Mouse (Mus musculus) hindbrain, embryonic 13.5 days (tissue): ENCODE measurements at regions not wholly inside any gene's neighbourhood (a gene's known extent, or its start where the extent isn't known, plus 50 kb on each side); places are given as distances from the start of the nearest gene placed in this dataset.

ENCODE experiments used
- ATAC-seq: fragments of 200-750 bp; cut with Nextera tagmentation; 2 replicates; pipeline ENCODE4 v1.8.0; 2017; ENCODE audit warnings: moderate TSS enrichment; ENCODE audit not compliant: low FRiP score
- H3K27ac ChIP-seq: fragments of 300-500 bp; sonication (generic); 2 replicates; pipeline ENCODE4 v1.5.1; 2015; ENCODE audit warnings: inconsistent platforms, mild to moderate bottlenecking, moderate library complexity
- H3K27me3 ChIP-seq: fragments of 300-500 bp; sonication (generic); 2 replicates; pipeline ENCODE4 v1.6.1; 2015; ENCODE audit warnings: mild to moderate bottlenecking, inconsistent platforms
- H3K36me3 ChIP-seq: fragments of 300-500 bp; sonication (generic); 2 replicates; pipeline ENCODE4 v1.6.1; 2015; ENCODE audit warnings: mild to moderate bottlenecking, inconsistent platforms
- H3K4me1 ChIP-seq: fragments of 300-500 bp; sonication (generic); replicated peaks from 2 replicates; pipeline ENCODE4 v1.6.1; 2015; ENCODE audit warnings: inconsistent platforms
- H3K4me2 ChIP-seq: fragments of 300-500 bp; sonication (generic); 2 replicates; pipeline ENCODE4 v1.6.1; 2015; ENCODE audit warnings: inconsistent platforms, mild to moderate bottlenecking, moderate library complexity
- H3K4me3 ChIP-seq: fragments of 300-500 bp; sonication (generic); 2 replicates; pipeline ENCODE4 v1.5.1; 2015; ENCODE audit warnings: mild to moderate bottlenecking, inconsistent platforms
- H3K9ac ChIP-seq: fragments of 300-500 bp; sonication (generic); 2 replicates; pipeline ENCODE4 v1.6.1; 2015; ENCODE audit warnings: mild to moderate bottlenecking, inconsistent platforms
- H3K9me3 ChIP-seq: fragments of 300-500 bp; sonication (generic); 2 replicates; pipeline ENCODE4 v1.6.1; 2016; ENCODE audit warnings: inconsistent platforms
- WGBS: fragments of 180-500 bp; shearing (Covaris S2); methylation state at CpG from one replicate; pipeline ENCODE4 v1.1.7; 2015; 5-methylcytosine and 5-hydroxymethylcytosine counted together

GRCm38 (mm10) chr4:84019500-84020255 is 494.3 kb downstream of the Ccdc171 start:
- no peaks in the 10 kb centered on the region for H3K36me3 ChIP-seq
- H3K4me1 ChIP-seq: no peaks in the 10 kb centered on the region; the same call in 1 of the 2 replicates
- 82% methylated on average over 14 of the region's 14 CpGs for WGBS
- H3K9ac ChIP-seq: no peak overlapping the region
- H3K9me3 ChIP-seq: no peaks in the 10 kb centered on the region
- no peak overlapping the region for H3K27ac ChIP-seq
- no peak for ATAC-seq
- 0 out of 2 replicates have a peak, but pooled peaks cover 2% of the 10 kb centered on the region for H3K27me3 ChIP-seq
- no peak overlapping the region for H3K4me2 ChIP-seq
- no peak overlapping the region for H3K4me3 ChIP-seq

GRCm38 (mm10) chr4:84020692-84021091 is 495.3 kb downstream of the Ccdc171 start:
- H3K36me3 ChIP-seq: no peaks in the 10 kb centered on the region
- H3K27me3 ChIP-seq: no peaks in the 10 kb centered on the region
- H3K9ac ChIP-seq: no peak overlapping the region
- no peak overlapping the region for H3K4me3 ChIP-seq
- ATAC-seq: no peak
- no peaks in the 10 kb centered on the region; the same call in 1 of the 2 replicates for H3K4me1 ChIP-seq
- no peaks in the 10 kb centered on the region for H3K9me3 ChIP-seq
- no peak overlapping the region for H3K27ac ChIP-seq
- no peak overlapping the region for H3K4me2 ChIP-seq
- 86% methylated on average over 1 of the region's 1 CpGs for WGBS

GRCm38 (mm10) chr4:84022323-84022722 is 497.0 kb downstream of the Ccdc171 start:
- 89% methylated on average over 7 of the region's 7 CpGs for WGBS
- H3K36me3 ChIP-seq: no peaks in the 10 kb centered on the region
- no peak overlapping the region for H3K27ac ChIP-seq
- H3K9me3 ChIP-seq: no peaks in the 10 kb centered on the region
- no peak overlapping the region for H3K4me2 ChIP-seq
- no peak overlapping the region for H3K4me3 ChIP-seq
- no peaks in the 10 kb centered on the region for H3K27me3 ChIP-seq
- ATAC-seq: no peak
- H3K9ac ChIP-seq: no peak overlapping the region
- H3K4me1 ChIP-seq: no peaks in the 10 kb centered on the region; the same call in 1 of the 2 replicates

- H3K9ac ChIP-seq: no peak overlapping the region
- 67% methylated on average over 8 of the region's 8 CpGs for WGBS
- no peak for ATAC-seq
- no peak overlapping the region for H3K4me3 ChIP-seq
- no peak overlapping the region for H3K4me2 ChIP-seq
- H3K9me3 ChIP-seq: no peaks in the 10 kb centered on the region
- H3K4me1 ChIP-seq: peaks cover 7% of the 10 kb centered on the region; the same call in 1 of the 2 replicates
- H3K27ac ChIP-seq: no peak overlapping the region
- H3K27me3 ChIP-seq: no peaks in the 10 kb centered on the region
- no peaks in the 10 kb centered on the region for H3K36me3 ChIP-seq
Measured at GRCm38 (mm10) chr4:84026144-84026543, 500.8 kb downstream of the Ccdc171 start.

- H3K4me1 ChIP-seq: peaks cover 12% of the 10 kb centered on the region
- no peaks in the 10 kb centered on the region for H3K36me3 ChIP-seq
- WGBS: 14% methylated on average over 5 of the region's 5 CpGs
- no peaks in the 10 kb centered on the region for H3K27me3 ChIP-seq
- no peak overlapping the region for H3K4me2 ChIP-seq
- no peak overlapping the region for H3K9ac ChIP-seq
- peak; percentile 68 for ATAC-seq
- no peaks in the 10 kb centered on the region for H3K9me3 ChIP-seq
- H3K4me3 ChIP-seq: no peak overlapping the region
- no peak overlapping the region for H3K27ac ChIP-seq
Measured at GRCm38 (mm10) chr4:84028120-84028519, 502.8 kb downstream of the Ccdc171 start.

- H3K4me3 ChIP-seq: no peak overlapping the region
- no peaks in the 10 kb centered on the region for H3K9me3 ChIP-seq
- no peak overlapping the region for H3K27ac ChIP-seq
- H3K4me1 ChIP-seq: peaks cover 12% of the 10 kb centered on the region
- no peak for ATAC-seq
- H3K27me3 ChIP-seq: no peaks in the 10 kb centered on the region
- WGBS: 91% methylated on average over 5 of the region's 5 CpGs
- no peaks in the 10 kb centered on the region for H3K36me3 ChIP-seq
- no peak overlapping the region for H3K4me2 ChIP-seq
- no peak overlapping the region for H3K9ac ChIP-seq
Measured at GRCm38 (mm10) chr4:84030916-84031315, 505.6 kb downstream of the Ccdc171 start.

GRCm38 (mm10) chr4:84032505-84032904 is 507.2 kb downstream of the Ccdc171 start:
- Histone ChIP-seq H3K9me3 (no peaks in the 10 kb centered on the region), H3K27me3 (no peaks in the 10 kb centered on the region), H3K4me3 (no peak overlapping the region), H3K27ac (no peak overlapping the region), H3K4me2 (no peak overlapping the region; the same call in 1 of the 2 replicates), H3K36me3 (no peaks in the 10 kb centered on the region), H3K9ac (no peak overlapping the region), H3K4me1 (peaks cover 12% of the 10 kb centered on the region; the same call in 1 of the 2 replicates)
- 26% methylated on average over 10 of the region's 10 CpGs for WGBS
- peak; percentile 73; the same call in 1 of the 2 replicates for ATAC-seq

GRCm38 (mm10) chr4:84035347-84035746 is 510.0 kb downstream of the Ccdc171 start:
- H3K9ac ChIP-seq: no peak overlapping the region
- peaks cover 5% of the 10 kb centered on the region; the same call in 1 of the 2 replicates for H3K4me1 ChIP-seq
- H3K27ac ChIP-seq: no peak overlapping the region
- no peaks in the 10 kb centered on the region for H3K36me3 ChIP-seq
- no peak overlapping the region for H3K4me3 ChIP-seq
- no peaks in the 10 kb centered on the region for H3K27me3 ChIP-seq
- 91% methylated on average over 1 of the region's 1 CpGs for WGBS
- no peak for ATAC-seq
- no peak overlapping the region for H3K4me2 ChIP-seq
- no peaks in the 10 kb centered on the region for H3K9me3 ChIP-seq

GRCm38 (mm10) chr4:84037535-84037934 is 512.2 kb downstream of the Ccdc171 start:
- Histone ChIP-seq H3K4me2 (no peak overlapping the region), H3K9me3 (no peaks in the 10 kb centered on the region), H3K27ac (no peak overlapping the region), H3K27me3 (no peaks in the 10 kb centered on the region), H3K4me3 (no peak overlapping the region), H3K9ac (no peak overlapping the region), H3K4me1 (peaks cover 1% of the 10 kb centered on the region; the same call in 1 of the 2 replicates), H3K36me3 (no peaks in the 10 kb centered on the region)
- WGBS: 77% methylated on average over 3 of the region's 3 CpGs
- ATAC-seq: no peak

- Histone ChIP-seq H3K36me3 (no peaks in the 10 kb centered on the region), H3K27ac (no peak overlapping the region), H3K9me3 (no peaks in the 10 kb centered on the region), H3K4me1 (no peaks in the 10 kb centered on the region), H3K4me3 (no peak overlapping the region), H3K9ac (no peak overlapping the region), H3K4me2 (no peak overlapping the region), H3K27me3 (no peaks in the 10 kb centered on the region)
- no peak for ATAC-seq
- 88% methylated on average over 6 of the region's 6 CpGs for WGBS
Measured at GRCm38 (mm10) chr4:84050243-84050642, 524.9 kb downstream of the Ccdc171 start.

GRCm38 (mm10) chr4:84056863-84057502 is 531.6 kb downstream of the Ccdc171 start:
- H3K9me3 ChIP-seq: no peaks in the 10 kb centered on the region
- no peak for ATAC-seq
- H3K36me3 ChIP-seq: no peaks in the 10 kb centered on the region
- 88% methylated on average over 6 of the region's 6 CpGs for WGBS
- H3K4me2 ChIP-seq: no peak overlapping the region
- H3K4me1 ChIP-seq: no peaks in the 10 kb centered on the region
- no peak overlapping the region for H3K4me3 ChIP-seq
- H3K27ac ChIP-seq: no peak overlapping the region
- H3K27me3 ChIP-seq: 0 out of 2 replicates have a peak, but pooled peaks cover 7% of the 10 kb centered on the region
- no peak overlapping the region for H3K9ac ChIP-seq

GRCm38 (mm10) chr4:84060187-84060586 is 534.8 kb downstream of the Ccdc171 start:
- H3K36me3 ChIP-seq: no peaks in the 10 kb centered on the region
- H3K4me2 ChIP-seq: no peak overlapping the region
- no peak overlapping the region for H3K4me3 ChIP-seq
- 90% methylated on average over 2 of the region's 2 CpGs for WGBS
- H3K9ac ChIP-seq: no peak overlapping the region
- peaks cover 7% of the 10 kb centered on the region; the same call in 1 of the 2 replicates for H3K4me1 ChIP-seq
- H3K27ac ChIP-seq: no peak overlapping the region
- H3K27me3 ChIP-seq: peaks cover 21% of the 10 kb centered on the region; the same call in 1 of the 2 replicates
- ATAC-seq: no peak
- no peaks in the 10 kb centered on the region for H3K9me3 ChIP-seq
